Comparison of ENCODE assay signal across 8 mouse cellular contexts in the genomic region with DNA sequence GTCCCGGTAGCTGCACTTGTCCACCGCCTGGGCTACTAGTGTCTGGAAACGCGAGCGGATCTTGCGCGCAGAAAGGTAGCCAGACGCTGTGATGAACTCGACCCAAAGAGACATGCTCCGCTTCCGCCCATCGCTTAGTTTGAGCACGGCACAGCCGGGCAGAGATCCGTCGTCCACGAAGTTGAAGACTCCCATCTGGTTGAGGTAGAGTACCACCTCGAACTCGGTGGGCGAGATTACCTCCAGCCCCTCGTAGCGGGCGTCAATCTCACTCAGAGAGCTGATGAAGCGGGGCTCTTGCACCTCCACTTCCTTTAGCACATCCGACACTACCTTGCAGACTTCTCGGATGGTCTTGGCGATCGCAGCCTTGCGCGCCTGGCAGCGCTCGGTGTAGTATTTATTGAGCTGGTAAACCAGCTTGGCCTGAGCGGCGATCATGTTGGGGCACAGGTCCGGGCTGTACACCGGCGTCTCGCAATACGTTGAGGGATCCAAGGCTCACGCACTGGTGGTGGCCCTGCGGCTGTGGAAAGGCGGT. TPM values are rescaled to one million over a fixed set of nuclear protein-coding genes. Genes with fewer than 3 reads are reported as not detected.
DNase-seq lines count a peak whose midpoint lies in the region; ATAC-seq and TF ChIP-seq lines count a peak whose summit lies in the region.

No protein-coding gene starts in this region.

- WGBS in lung, embryonic 16.5 days: 2% methylated on average over 42 of the region's 42 CpGs
- WGBS in lung, adult 2 months: 26% methylated on average over 42 of the region's 42 CpGs

- H3K9me3 ChIP-seq in lung, embryonic 16.5 days (ENCODE audit: control insufficient read depth, low read length): no peaks in the 10 kb centered on the region

- no peak overlapping the region for H3K27ac ChIP-seq in lung, embryonic 16.5 days (ENCODE audit: low read length)

- peak overlapping the region; percentile 47 for H3K4me3 ChIP-seq in lung, embryonic 16.5 days (ENCODE audit: low read length)
- no peak overlapping the region for H3K4me3 ChIP-seq in lung, adult 2 months (replicated peaks; ENCODE audit: extremely low read depth, low read depth, low read length)

- peak; percentile 29; the same call in 1 of the 2 replicates for ATAC-seq in lung, embryonic 16.5 days (ENCODE audit: low read depth)
- peak; percentile 39 for ATAC-seq in granulocyte monocyte progenitor cell, adult 5-6 weeks (replicated peaks; ENCODE audit: poor library complexity, severe bottlenecking)
- 0 out of 2 replicates have a peak, but pooled peaks have one; percentile 13 for ATAC-seq in neutrophil, adult 5-6 weeks (ENCODE audit: extremely low read depth, insufficient number of reproducible peaks, low FRiP score, poor library complexity, severe bottlenecking)

- TF ChIP-seq CTCF in lung, adult 2 months (IDR thresholded peaks at IDR 0.05; ENCODE audit: insufficient read depth, low read length): no peak

- peak overlapping the region; percentile 62 for H3K4me2 ChIP-seq in lung, embryonic 16.5 days (ENCODE audit: low read depth, low read length)

- no peak for TF ChIP-seq POLR2A in lung, adult 2 months (IDR thresholded peaks at IDR 0.05; ENCODE audit: borderline replicate concordance, extremely low read depth, low read depth, low read length)

- no peak overlapping the region for H3K9ac ChIP-seq in lung, embryonic 16.5 days (ENCODE audit: low read length)

- DNase-seq in lung, adult 2 months: no peak
- DNase-seq in cerebellum, adult 8-10 months: peak; percentile 34
- DNase-seq in liver: peak; percentile 5
- no peak for DNase-seq in right cerebral cortex, postnatal 10 days (ENCODE audit: low spot score in 2 of 2)
- DNase-seq in lung, postnatal 25 days (ENCODE audit: low spot score): no peak

- H3K4me1 ChIP-seq in lung, embryonic 16.5 days (replicated peaks; ENCODE audit: control insufficient read depth, insufficient read depth, low read length): peaks cover 16% of the 10 kb centered on the region
- peaks cover 6% of the 10 kb centered on the region for H3K4me1 ChIP-seq in lung, adult 2 months (ENCODE audit: control insufficient read depth, insufficient read depth, low read length)

- peaks cover 35% of the 10 kb centered on the region for H3K27me3 ChIP-seq in lung, embryonic 16.5 days (ENCODE audit: control insufficient read depth, insufficient read depth, low read depth, low read length)

- no peaks in the 10 kb centered on the region for H3K36me3 ChIP-seq in lung, embryonic 16.5 days (ENCODE audit: control insufficient read depth, insufficient read depth, low read length)

RNA-seq across cellular contexts. Expression of gene Mab21l2, which starts 1.1 kb away (rescaled TPM):
- polyA plus RNA-seq in lung, embryonic 16.5 days (2015; fragmentation: Nextera tagmentation; extraction: Ambion mirVana): 0.53 and 1.1 TPM in 2 replicates
- polyA plus RNA-seq in lung, adult 2 months (2012; rRNA removed): 0.06 and 0.12 TPM in 2 replicates
- total RNA-seq in granulocyte monocyte progenitor cell, adult 5-6 weeks (2014; fragmentation: Nextera tagmentation): not detected in 2 replicates
- not detected in 2 replicates for total RNA-seq in granulocyte monocyte progenitor cell, adult 5-6 weeks (2017)
- total RNA-seq in neutrophil, adult 5-6 weeks (2017): not detected in 2 replicates

Comparison
In these comparisons a context has a peak if more than half of its experiments do, and no peak if none do; other contexts are left out.
1. DNase-seq: peak in cerebellum, adult 8-10 months (single experiment) and liver (single experiment); none in lung, adult 2 months (single experiment), right cerebral cortex, postnatal 10 days (0 of 2) and lung, postnatal 25 days (single experiment).
2. Peak in every context shown above with its lines, with median percentiles within 50 percentile points of each other: ATAC-seq.